Mouse (Mus musculus): Measurements from ENCODE around the gene Sympk. TPM values are rescaled to one million over a fixed set of nuclear protein-coding genes. Genes with fewer than 3 reads are reported as not detected.

Gene Sympk
- 47.0 and 50.8 TPM in 2 replicates for polyA plus RNA-seq (2016; fragmentation: Nextera tagmentation; extraction: Ambion mirVana)

DNA sequence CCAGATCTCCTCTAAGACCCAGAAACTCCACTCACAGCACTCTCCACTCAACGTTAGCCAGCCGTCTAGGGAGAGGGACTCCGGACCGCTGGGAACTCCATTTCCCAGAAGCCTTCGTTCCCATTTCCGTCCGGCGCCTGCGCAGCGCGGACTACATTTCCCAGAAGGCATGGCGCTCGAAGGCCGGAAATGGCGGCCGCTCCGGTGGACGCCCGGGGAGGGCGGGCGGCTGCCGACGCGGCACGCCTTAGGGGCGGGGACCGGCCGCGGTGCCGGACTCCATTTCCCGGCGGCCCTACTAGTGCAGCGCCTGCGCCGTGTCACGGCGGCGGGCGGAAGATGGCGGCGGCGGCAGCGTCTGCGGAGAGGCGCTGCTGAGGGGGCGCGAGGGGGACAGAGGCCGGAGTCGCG is at the start of gene Sympk:
TSS of gene Sympk (plus strand) at position 282 of the 411 bp plus-strand sequence.
- Histone ChIP-seq H3K36me3 (peaks cover 6% of the 10 kb centered on the region), H3K27me3 (peaks cover 44% of the 10 kb centered on the region), H3K27ac (peak within 1 kb of the TSS; percentile 70), H3K9me3 (replicated peaks) (no peaks in the 10 kb centered on the region), H3K4me3 (peak within 1 kb of the TSS; percentile 92), H3K9ac (peak within 1 kb of the TSS; percentile 95), H3K4me1 (peaks cover 19% of the 10 kb centered on the region), H3K4me2 (replicated peaks) (peak within 1 kb of the TSS; percentile 80)
- WGBS, result 1% methylated on average over 31 of the region's 50 CpGs
- ATAC-seq (ENCODE audit: low FRiP score), result peak; percentile 95

GRCm38 (mm10) chr7:18978381-18978780 is 45.8 kb upstream of the Sympk start:
- Histone ChIP-seq H3K27ac (no peak overlapping the region), H3K9me3 (replicated peaks) (no peaks in the 10 kb centered on the region), H3K9ac (no peak overlapping the region), H3K4me2 (replicated peaks) (no peak overlapping the region), H3K4me3 (no peak overlapping the region), H3K27me3 (no peaks in the 10 kb centered on the region), H3K4me1 (no peaks in the 10 kb centered on the region), H3K36me3 (no peaks in the 10 kb centered on the region)
- ATAC-seq (ENCODE audit: low FRiP score), result no peak
- WGBS, result 86% methylated on average over 9 of the region's 9 CpGs

GRCm38 (mm10) chr7:18986503-18986902 is 37.7 kb upstream of the Sympk start:
- peaks cover 9% of the 10 kb centered on the region for H3K4me1 ChIP-seq
- WGBS, result 78% methylated on average over 2 of the region's 2 CpGs
- H3K27ac ChIP-seq, result no peak overlapping the region
- peaks cover 3% of the 10 kb centered on the region for H3K27me3 ChIP-seq
- H3K4me2 ChIP-seq (replicated peaks), result no peak overlapping the region
- no peaks in the 10 kb centered on the region for H3K9me3 ChIP-seq (replicated peaks)
- H3K36me3 ChIP-seq, result no peaks in the 10 kb centered on the region
- no peak overlapping the region for H3K4me3 ChIP-seq
- ATAC-seq (ENCODE audit: low FRiP score), result no peak
- no peak overlapping the region for H3K9ac ChIP-seq

GRCm38 (mm10) chr7:18987100-18987499 is 37.1 kb upstream of the Sympk start, which contains the start of gene Nanos2:
Gene Nanos2 (plus strand): TSS chr7:18987400.
- Histone ChIP-seq H3K4me3 (no peak within 1 kb of the TSS), H3K27ac (no peak within 1 kb of the TSS), H3K4me2 (replicated peaks) (no peak within 1 kb of the TSS), H3K36me3 (no peaks in the 10 kb centered on the region), H3K4me1 (peaks cover 15% of the 10 kb centered on the region), H3K27me3 (peaks cover 7% of the 10 kb centered on the region), H3K9me3 (replicated peaks) (no peaks in the 10 kb centered on the region), H3K9ac (no peak within 1 kb of the TSS)
- 83% methylated on average over 2 of the region's 2 CpGs for WGBS
- ATAC-seq (ENCODE audit: low FRiP score), result no peak

- ATAC-seq (ENCODE audit: low FRiP score), result no peak
- H3K27ac ChIP-seq, result no peak overlapping the region
- no peak overlapping the region for H3K9ac ChIP-seq
- no peaks in the 10 kb centered on the region for H3K9me3 ChIP-seq (replicated peaks)
- H3K36me3 ChIP-seq, result no peaks in the 10 kb centered on the region
- no peak overlapping the region for H3K4me2 ChIP-seq (replicated peaks)
- WGBS, result 73% methylated on average over 13 of the region's 13 CpGs
- H3K4me3 ChIP-seq, result no peak overlapping the region
- peaks cover 22% of the 10 kb centered on the region for H3K4me1 ChIP-seq
- peaks cover 14% of the 10 kb centered on the region for H3K27me3 ChIP-seq
These were observed 36.4 kb upstream of the Sympk start for GRCm38 (mm10) chr7:18987747-18988146.

DNA sequence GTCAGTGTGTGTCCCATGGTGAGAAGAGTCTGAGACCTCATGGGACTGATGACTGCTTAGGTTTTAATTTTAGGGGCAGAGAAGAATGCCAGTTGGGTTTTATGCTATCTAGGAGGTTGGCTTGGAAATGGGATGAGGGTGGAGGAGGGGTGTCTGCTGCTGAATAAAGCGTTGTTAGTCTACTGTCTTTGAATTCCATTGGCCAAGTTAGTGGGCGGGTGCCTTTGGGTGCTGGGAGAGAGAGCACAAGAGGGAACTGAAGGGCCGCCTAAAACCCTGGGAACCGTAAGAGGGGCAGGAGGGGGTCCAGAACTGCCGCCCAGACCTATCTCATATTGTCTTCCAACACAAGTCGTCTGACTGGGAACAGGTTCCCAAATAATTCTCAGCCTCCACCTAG is 35.4 kb upstream of the Sympk start:
- no peak for ATAC-seq (ENCODE audit: low FRiP score)
- Histone ChIP-seq H3K27ac (no peak overlapping the region), H3K4me3 (no peak overlapping the region), H3K9me3 (replicated peaks) (no peaks in the 10 kb centered on the region), H3K27me3 (peaks cover 22% of the 10 kb centered on the region), H3K4me2 (replicated peaks) (no peak overlapping the region), H3K36me3 (no peaks in the 10 kb centered on the region), H3K4me1 (peaks cover 23% of the 10 kb centered on the region), H3K9ac (no peak overlapping the region)
- 70% methylated on average over 6 of the region's 6 CpGs for WGBS

GRCm38 (mm10) chr7:18989995-18990394 is 34.2 kb upstream of the Sympk start:
- H3K36me3 ChIP-seq, result no peaks in the 10 kb centered on the region
- H3K4me2 ChIP-seq (replicated peaks), result peak overlapping the region; percentile 83
- peak overlapping the region; percentile 52 for H3K4me3 ChIP-seq
- H3K27ac ChIP-seq, result peak overlapping the region; percentile 92
- peaks cover 22% of the 10 kb centered on the region for H3K27me3 ChIP-seq
- H3K4me1 ChIP-seq, result peaks cover 23% of the 10 kb centered on the region
- H3K9ac ChIP-seq, result peak overlapping the region; percentile 71
- no peak for ATAC-seq (ENCODE audit: low FRiP score)
- no peaks in the 10 kb centered on the region for H3K9me3 ChIP-seq (replicated peaks)
- WGBS, result 9% methylated on average over 5 of the region's 5 CpGs

- H3K9me3 ChIP-seq (replicated peaks), result no peaks in the 10 kb centered on the region
- H3K36me3 ChIP-seq, result no peaks in the 10 kb centered on the region
- ATAC-seq (ENCODE audit: low FRiP score), result peak; percentile 95
- H3K27ac ChIP-seq, result peak within 1 kb of the TSS; percentile 92
- H3K27me3 ChIP-seq, result peaks cover 22% of the 10 kb centered on the region
- peak within 1 kb of the TSS; percentile 71 for H3K9ac ChIP-seq
- H3K4me2 ChIP-seq (replicated peaks), result peak within 1 kb of the TSS; percentile 83
- peaks cover 23% of the 10 kb centered on the region for H3K4me1 ChIP-seq
- under 1% methylated on average over 37 of the region's 37 CpGs for WGBS
- H3K4me3 ChIP-seq, result peak within 1 kb of the TSS; percentile 52
These were observed 33.4 kb upstream of the Sympk start, which contains the start of gene Mypop for GRCm38 (mm10) chr7:18990601-18991295. Gene Mypop (plus strand): TSS chr7:18991245.

- peaks cover 22% of the 10 kb centered on the region for H3K27me3 ChIP-seq
- peak overlapping the region; percentile 52 for H3K4me3 ChIP-seq
- peak overlapping the region; percentile 70; the same call in 1 of the 2 replicates for H3K27ac ChIP-seq
- 1% methylated on average over 59 of the region's 59 CpGs for WGBS
- peaks cover 7% of the 10 kb centered on the region for H3K36me3 ChIP-seq
- peak overlapping the region; percentile 71 for H3K9ac ChIP-seq
- peaks cover 23% of the 10 kb centered on the region for H3K4me1 ChIP-seq
- peak overlapping the region; percentile 83 for H3K4me2 ChIP-seq (replicated peaks)
- peak; percentile 21 for ATAC-seq (ENCODE audit: low FRiP score)
- no peaks in the 10 kb centered on the region for H3K9me3 ChIP-seq (replicated peaks)
These were observed 32.4 kb upstream of the Sympk start for GRCm38 (mm10) chr7:18991660-18992293.

DNA sequence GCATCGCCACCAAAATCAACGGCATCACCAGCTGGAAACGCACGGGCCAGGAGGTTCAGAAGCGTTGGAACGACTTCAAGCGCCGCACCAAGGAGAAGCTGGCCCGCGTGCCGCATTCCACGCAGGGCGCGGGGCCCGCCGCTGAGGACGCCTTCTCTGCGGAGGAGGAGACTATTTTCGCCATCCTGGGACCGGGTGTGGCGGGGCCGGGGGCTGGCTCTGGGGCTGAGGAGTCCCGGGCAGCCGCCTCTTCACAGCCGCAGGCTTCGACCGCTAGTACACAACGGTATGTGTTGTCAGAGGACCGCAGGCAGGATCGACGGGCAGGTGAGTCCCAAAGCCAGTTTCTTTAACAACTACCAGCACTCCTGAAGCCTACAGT is 31.9 kb upstream of the Sympk start:
- H3K4me1 ChIP-seq, result peaks cover 23% of the 10 kb centered on the region
- no peak for ATAC-seq (ENCODE audit: low FRiP score)
- H3K4me3 ChIP-seq, result peak overlapping the region; percentile 52
- peak overlapping the region; percentile 71 for H3K9ac ChIP-seq
- H3K9me3 ChIP-seq (replicated peaks), result no peaks in the 10 kb centered on the region
- peaks cover 21% of the 10 kb centered on the region for H3K27me3 ChIP-seq
- peak overlapping the region; percentile 83 for H3K4me2 ChIP-seq (replicated peaks)
- no peak overlapping the region for H3K27ac ChIP-seq
- 2% methylated on average over 31 of the region's 31 CpGs for WGBS
- peaks cover 7% of the 10 kb centered on the region for H3K36me3 ChIP-seq

DNA sequence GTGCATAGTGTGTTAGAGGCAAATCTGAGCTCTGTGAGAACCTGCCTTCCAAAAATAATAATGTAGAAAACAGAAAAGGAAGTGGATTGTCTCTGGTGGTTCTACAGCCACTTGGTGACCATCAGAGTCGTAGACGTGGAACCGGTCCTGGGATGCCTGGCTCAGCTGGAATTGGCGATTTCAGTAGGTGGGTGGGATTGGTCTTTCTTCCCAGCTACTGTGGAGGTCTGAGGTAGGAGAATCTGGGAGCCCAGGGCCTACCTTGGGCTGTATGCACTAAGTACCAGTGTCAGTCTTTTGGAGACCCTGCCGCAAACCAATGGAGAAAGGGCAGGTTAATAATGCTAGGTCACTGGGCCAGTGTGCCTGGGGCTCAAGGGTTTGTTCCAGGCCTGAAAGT is 31.1 kb upstream of the Sympk start:
- H3K9ac ChIP-seq, result no peak overlapping the region
- peak overlapping the region; percentile 52; the same call in 1 of the 2 replicates for H3K4me3 ChIP-seq
- 89% methylated on average over 5 of the region's 5 CpGs for WGBS

GRCm38 (mm10) chr7:18998835-18999234 is 25.3 kb upstream of the Sympk start:
- no peak overlapping the region for H3K4me3 ChIP-seq
- no peak overlapping the region for H3K9ac ChIP-seq
- H3K27ac ChIP-seq, result 0 out of 2 replicates have a peak overlapping the region, but pooled peaks have one; percentile 5
- H3K4me2 ChIP-seq (replicated peaks), result no peak overlapping the region
- no peaks in the 10 kb centered on the region for H3K9me3 ChIP-seq (replicated peaks)
- peaks cover 7% of the 10 kb centered on the region for H3K36me3 ChIP-seq
- 36% methylated on average over 9 of the region's 9 CpGs for WGBS
- H3K27me3 ChIP-seq, result no peaks in the 10 kb centered on the region
- ATAC-seq (ENCODE audit: low FRiP score), result no peak
- peaks cover 25% of the 10 kb centered on the region for H3K4me1 ChIP-seq

More for the DNA sequence above, 31.1 kb upstream of the Sympk start:
- ATAC-seq (ENCODE audit: low FRiP score), result no peak
- peaks cover 23% of the 10 kb centered on the region for H3K4me1 ChIP-seq
- no peak overlapping the region for H3K27ac ChIP-seq
- H3K9me3 ChIP-seq (replicated peaks), result no peaks in the 10 kb centered on the region
- H3K27me3 ChIP-seq, result peaks cover 19% of the 10 kb centered on the region
- H3K4me2 ChIP-seq (replicated peaks), result peak overlapping the region; percentile 83
- peaks cover 7% of the 10 kb centered on the region for H3K36me3 ChIP-seq

Measured in hindbrain, embryonic 12.5 days (tissue).